Mouse (Mus musculus) left cerebral cortex, adult 2 months (tissue): ENCODE data around the gene Exosc2. TPM values are rescaled to one million over a fixed set of nuclear protein-coding genes. Genes with fewer than 3 reads are reported as not detected.
"Not testable (repeated sequence)": the region's sequence is repeated elsewhere in the genome, so short reads cannot be mapped to it uniquely, and the experiment has no call there.

Source experiments
- DNase-seq, 2 experiments: peaks; one replicate each; pipeline ENCODE4 v3.0.0; 2021 to 2022; ENCODE audit warnings: low spot score in 2 of 2, mixed read lengths in 1 of 2; ENCODE audit errors: extremely low spot score in 1 of 2
- H3K27ac ChIP-seq: fragments of 200-600 bp; 2 replicates; pipeline ENCODE4 v1.8.1; 2022
- H3K4me3 ChIP-seq: fragments of 200-600 bp; 2 replicates; pipeline ENCODE4 v1.8.1; 2022
- CTCF ChIP-seq: fragments of 200-600 bp; IDR thresholded peaks from 2 replicates; pipeline ENCODE4 v1.8.1; 2022; ENCODE audit warnings: antibody characterized with exemption, mild to moderate bottlenecking, moderate library complexity
- intact Hi-C: fragments of 180-260 bp; cut with DNase I; formaldehyde crosslinking; loops from one replicate; pipeline ENCODE4 v1.15.1; 2025
- total RNA-seq, 2 experiments: library from RNA; stranded (reverse); gene quantifications; 2 replicates each; pipeline ENCODE4 v1.2.3; 2021

Gene Exosc2
- total RNA-seq, 2 experiments from 2014 or later: 21.3 to 22.8 TPM

DNA sequence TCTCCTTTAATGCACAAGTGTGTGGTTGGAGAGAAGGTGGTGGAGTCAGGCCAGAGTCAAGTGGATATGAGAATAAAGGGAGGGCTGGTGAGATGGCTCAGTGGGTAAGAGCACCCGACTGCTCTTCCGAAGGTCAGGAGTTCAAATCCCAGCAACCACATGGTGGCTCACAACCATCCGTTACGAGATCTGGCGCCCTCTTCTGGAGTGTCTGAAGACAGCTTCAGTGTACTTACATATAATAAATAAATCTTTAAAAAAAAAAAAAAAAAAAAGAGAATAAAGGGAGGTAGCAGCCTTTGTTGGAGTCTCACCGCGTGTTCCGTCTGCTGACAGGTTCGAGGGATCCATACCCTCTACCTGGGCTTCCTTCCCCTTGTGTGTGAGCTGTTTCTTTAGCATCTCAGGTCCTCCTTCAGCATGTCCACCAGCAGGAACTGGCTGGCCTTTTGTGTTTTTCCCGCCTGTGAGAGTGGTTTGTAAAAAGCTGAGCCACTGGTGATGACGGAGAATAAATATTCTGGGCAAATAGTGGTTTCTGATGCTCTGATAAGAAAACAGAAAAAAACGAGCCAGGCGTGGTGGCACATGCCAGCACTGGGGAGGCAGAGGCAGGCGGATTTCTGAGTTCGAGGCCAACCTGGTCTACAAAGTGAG lies 10.7 kb downstream of the Exosc2 start:
- DNase-seq: not testable (repeated sequence)

DNA sequence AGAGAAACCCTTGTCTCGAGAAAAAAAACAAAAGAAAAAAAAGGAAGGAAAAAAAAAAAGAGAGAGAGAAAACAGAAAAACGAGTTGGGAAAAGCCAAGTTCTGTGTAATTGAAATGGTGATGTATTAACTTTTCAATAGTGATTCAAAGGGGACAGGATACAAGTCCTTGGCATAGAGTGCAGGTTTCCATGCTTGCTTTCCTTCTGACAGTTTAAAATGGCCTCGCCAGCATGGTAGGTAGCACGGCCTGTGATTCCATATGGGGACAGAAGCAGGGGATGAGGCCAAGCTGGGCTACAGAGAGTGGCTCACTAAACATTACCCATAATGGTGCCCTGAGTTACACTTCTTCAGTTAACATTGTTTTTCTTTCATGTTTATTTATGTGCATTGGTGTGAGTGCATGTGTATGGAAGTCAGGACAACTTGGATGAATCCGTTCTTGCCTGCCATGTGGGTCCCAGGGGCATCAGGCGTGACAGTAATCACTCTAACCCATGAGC lies 11.3 kb downstream of the Exosc2 start:
- intact Hi-C loops: loop anchor here (5.0 kb wide), 1 partner anchor 206 kb away; the partner anchor contains the start of gene Lamc3
- DNase-seq: no peak
- H3K27ac ChIP-seq: no peak overlapping the region
- no peak for TF ChIP-seq CTCF
- H3K4me3 ChIP-seq: no peak overlapping the region

More for the DNA sequence above, 10.7 kb downstream of the Exosc2 start:
- TF ChIP-seq CTCF: peak; percentile 42
- not testable (repeated sequence) for H3K27ac ChIP-seq, H3K4me3 ChIP-seq
- intact Hi-C loops: loop anchor here (5.0 kb wide), 1 partner anchor 206 kb away; the partner anchor contains the start of gene Lamc3

DNA sequence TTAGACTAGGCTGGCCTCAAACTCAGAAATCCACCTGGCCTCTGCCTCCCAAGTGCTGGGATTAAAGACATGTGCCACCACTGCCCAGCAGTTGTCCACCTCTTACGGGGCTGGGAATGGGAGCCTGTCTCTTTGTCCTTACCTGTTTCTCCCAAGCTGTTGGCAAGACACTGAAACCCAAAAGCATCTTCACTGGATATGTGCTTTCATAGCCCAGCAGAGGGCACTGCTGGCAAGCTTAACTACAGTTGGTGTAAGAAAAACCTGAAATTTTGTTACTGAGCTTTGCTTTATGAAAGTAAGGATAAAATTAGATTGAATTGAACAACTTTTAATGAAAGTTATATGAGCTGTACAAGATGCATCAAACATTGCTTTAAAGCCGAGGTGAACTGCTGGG lies 13.2 kb downstream of the Exosc2 start:
- H3K27ac ChIP-seq: no peak overlapping the region
- intact Hi-C loops: loop anchor here (1.0 to 5.0 kb wide), 2 partner anchors 102 to 204 kb away; partner anchors contain the start of gene Lamc3
- no peak overlapping the region for H3K4me3 ChIP-seq
- DNase-seq: peak; percentile 49 to 53
- peak; percentile 84 for TF ChIP-seq CTCF

DNA sequence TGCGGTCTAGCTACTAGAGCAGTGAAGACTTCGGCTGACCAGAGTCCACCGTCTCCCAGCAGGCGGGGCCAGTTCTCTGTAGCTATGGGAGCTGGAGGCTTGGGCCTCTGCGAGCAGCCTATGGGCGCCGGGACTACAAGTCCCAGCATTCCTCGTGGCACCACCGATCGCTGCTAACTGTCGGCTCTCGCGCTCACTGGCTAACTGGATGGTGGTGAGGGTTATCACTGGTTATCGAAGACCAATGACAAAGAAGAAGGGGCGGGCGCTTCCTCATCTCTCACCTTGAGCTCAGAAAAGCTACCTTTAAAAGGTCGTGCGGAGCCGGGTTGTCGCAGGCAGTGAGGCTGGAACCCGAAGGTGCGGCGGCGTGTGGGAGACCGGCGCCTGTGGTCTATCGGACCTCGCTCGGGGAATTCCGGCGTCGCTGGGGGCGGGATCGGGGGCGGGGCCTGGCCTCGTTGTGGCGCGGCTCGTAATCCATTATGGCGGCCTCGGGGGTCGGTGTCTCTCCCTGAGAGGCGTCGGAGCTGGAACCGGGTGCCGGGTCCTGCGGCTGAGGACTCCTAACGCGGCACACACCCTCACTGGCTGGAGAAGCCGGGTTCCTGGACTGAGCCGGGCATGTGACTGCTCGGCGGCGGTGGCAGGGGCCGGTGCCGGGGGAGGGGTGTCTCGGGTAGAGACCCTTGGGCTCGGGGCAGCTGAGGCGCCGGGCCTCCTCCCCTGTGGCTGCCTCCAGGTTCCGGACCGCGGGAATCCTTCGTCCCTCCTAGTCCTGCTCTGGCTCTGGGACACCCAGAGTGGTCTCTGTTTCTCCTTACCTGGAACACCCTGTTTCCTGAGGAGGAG lies 17.8 kb downstream of the Exosc2 start, which contains the start of gene Abl1:
Gene Abl1 (plus strand): TSS at position 303 of the 852 bp plus-strand sequence.
- DNase-seq: peak; percentile 90 to 94
- H3K4me3 ChIP-seq: peak within 1 kb of the TSS; percentile 100
- peak; percentile 48 for TF ChIP-seq CTCF
- intact Hi-C loops: loop anchor here (1.0 kb wide), 1 partner anchor 97 kb away; no protein-coding TSS in a partner anchor
- peak within 1 kb of the TSS; percentile 96 for H3K27ac ChIP-seq

DNA sequence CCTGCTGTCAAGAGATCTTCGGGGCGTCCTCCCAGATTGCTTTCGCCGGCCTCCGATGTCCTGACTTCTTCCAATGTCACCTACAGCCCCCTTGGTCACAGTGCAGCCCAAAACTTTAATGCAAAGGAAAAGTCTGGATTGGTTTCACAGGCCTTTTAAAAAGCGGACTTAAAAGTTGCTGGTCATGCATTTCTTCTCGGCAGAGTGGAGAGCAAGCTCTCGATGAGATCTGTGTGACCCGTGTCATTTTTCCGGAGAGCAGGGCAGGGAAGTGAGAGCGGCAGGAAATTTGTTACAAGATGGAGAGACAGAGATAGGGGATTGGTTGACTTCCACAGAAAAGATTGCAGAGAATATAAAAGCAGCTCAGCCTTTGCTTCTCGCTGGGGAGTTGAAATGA lies 18.5 kb downstream of the Exosc2 start:
- peak in 1 of 2 experiments; percentile 20 for DNase-seq
- peak overlapping the region; percentile 96 for H3K27ac ChIP-seq
- peak overlapping the region; percentile 100 for H3K4me3 ChIP-seq
- no peak for TF ChIP-seq CTCF
- intact Hi-C loops: no loop called here

DNA sequence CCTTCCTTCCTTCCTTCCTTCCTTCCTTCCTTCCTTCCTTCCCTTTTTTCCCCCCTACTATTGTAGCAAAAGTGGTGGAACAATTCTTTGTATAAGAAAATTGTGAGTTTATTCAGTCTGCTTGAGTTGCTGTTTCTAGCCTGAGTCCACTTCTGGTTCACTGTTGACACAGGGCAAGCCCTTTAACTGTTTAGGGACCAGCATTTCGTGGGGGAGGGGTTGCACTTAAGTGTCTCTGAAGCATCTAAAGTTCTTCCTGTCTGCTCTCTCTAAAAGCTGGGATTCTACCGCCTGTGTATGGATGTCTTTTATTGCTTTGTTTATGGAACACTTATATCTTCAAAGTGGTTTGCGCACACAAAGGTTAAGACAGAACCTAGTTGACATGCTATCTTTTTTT lies 19.5 kb downstream of the Exosc2 start:
- TF ChIP-seq CTCF: no peak
- H3K27ac ChIP-seq: no peak overlapping the region
- H3K4me3 ChIP-seq: peak overlapping the region; percentile 100
- DNase-seq: no peak
- intact Hi-C loops: no loop called here

DNA sequence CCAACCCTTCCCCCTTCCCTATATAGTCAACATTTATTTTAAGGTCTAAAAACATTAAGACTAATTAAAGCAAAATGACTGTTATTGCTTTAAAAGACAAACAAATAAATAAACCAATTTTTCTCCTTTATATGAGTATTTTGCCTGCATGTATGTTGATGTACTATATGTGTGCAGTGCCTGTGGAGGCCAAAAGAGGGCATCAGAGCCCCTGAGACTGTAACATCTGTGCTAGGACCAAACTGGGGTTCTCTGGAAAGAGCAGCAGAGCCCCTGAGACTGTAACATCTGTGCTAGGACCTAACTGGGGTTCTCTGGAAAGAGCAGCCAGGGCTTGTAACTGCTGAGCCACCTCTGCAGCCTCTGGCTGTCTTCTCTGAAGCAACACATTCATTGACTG lies 27.7 kb downstream of the Exosc2 start:
- peak; percentile 26; the same call in 1 of the 2 replicates for TF ChIP-seq CTCF
- DNase-seq: no peak
- Histone ChIP-seq H3K27ac (no peak overlapping the region), H3K4me3 (no peak overlapping the region)
- intact Hi-C loops: no loop called here

DNA sequence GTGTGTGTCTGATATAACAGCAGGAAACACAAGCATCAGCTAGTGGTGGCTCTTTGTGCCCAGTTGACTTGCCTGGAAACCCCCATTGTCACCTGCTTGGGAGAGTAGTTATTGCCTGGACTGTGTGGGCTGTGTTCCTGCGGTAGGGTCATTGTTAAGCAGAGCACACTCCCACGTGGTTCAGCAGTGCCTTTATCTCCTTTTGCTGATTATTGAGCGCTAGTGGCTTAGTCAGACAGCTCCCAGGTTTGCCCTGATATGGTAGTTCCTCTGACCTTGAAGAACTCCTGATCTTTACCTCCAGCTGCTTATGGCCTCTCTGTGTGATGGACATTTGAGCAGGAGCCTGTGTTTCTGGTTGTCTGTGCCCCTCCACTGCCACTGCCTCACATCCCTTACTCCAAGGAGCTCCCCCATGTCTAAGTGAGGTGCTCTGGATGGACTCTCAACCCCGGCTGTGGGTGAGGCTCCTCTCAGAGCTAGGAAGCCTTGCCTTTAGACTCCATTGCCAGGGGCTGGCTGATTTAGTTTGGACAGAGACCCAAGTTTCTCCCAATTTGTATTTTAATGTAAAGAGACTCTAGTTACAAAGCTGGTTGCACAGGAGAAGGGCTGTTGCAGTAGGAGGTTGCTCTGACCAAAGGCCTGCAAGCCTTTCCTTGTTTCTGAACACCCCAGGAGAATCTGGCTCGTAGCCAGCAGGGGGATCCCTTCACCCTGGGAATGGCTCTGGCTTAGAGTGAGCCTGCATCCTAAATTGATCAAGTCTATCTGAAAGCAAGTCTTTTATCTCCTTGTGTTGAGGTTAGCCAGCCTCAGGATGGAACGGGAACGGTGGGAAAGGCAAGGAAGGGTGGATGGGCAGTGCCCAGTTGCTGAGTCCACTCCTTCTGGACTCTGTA lies 30.3 kb downstream of the Exosc2 start:
- DNase-seq: no peak
- intact Hi-C loops: no loop called here
- no peak for TF ChIP-seq CTCF
- Histone ChIP-seq H3K27ac (no peak overlapping the region), H3K4me3 (no peak overlapping the region)

DNA sequence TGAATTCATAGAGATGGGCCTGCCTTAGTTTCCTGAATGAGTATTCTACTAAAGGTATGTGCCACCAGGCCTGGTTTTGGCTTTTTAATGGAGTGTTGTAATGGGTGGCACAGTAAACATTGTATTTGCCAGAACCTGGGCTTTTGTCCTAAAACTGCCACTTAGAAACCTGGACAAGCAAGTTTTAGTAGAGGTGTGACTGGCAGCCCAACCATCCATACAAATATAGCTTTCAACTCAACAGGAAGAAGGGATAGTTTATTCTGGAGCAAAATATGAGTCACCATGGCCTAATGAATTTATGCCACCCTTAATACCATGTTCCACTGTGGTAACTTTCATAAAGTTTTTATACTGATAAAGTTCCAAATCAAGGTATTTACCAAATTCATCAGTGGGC lies 32.7 kb downstream of the Exosc2 start:
- no peak for TF ChIP-seq CTCF
- Histone ChIP-seq H3K4me3 (no peak overlapping the region), H3K27ac (no peak overlapping the region)
- DNase-seq: no peak
- intact Hi-C loops: no loop called here

DNA sequence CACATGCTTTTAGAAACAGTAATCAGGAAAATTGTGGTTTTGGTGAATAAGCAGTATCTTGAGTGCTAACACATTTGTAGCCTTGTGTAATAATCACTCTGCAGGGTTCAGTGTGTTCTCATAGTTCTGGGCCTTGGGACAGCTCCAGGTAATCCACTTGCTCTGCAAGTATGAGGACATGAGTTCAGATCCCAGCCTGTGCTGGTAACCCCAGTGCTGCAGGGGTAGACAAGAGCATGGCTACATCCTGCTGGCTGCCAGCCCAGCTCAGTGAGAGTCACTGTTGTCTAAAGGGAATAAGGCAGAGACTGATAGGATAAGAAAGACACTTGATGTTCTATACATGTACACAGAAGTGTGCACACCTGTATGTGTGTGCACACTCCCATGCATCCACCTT lies 35.4 kb downstream of the Exosc2 start:
- TF ChIP-seq CTCF: no peak

DNA sequence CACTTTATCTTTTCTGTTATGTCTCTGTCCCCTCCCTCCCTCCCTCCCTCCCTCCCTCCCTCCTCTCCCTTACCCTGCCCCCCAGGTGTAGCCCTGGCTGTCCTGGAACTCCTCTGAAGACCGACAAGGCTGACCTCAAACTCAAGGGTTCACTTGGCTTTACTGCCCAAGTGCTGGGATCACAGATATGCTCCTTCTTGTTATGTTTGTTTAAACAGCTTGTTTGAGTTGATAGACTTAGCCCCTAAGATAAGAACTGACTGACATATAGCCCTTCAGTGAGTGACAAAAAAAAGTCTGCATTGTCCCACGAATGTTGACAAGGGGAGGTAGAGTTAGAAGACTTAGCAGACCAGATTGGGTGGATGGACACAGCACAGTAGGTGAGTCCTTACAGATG lies 36.0 kb downstream of the Exosc2 start:
- intact Hi-C loops: no loop called here

More for the DNA sequence above, 35.4 kb downstream of the Exosc2 start:
- intact Hi-C loops: no loop called here
- no peak overlapping the region for H3K27ac ChIP-seq
- H3K4me3 ChIP-seq: no peak overlapping the region
- no peak for DNase-seq

More for the DNA sequence above, 36.0 kb downstream of the Exosc2 start:
- TF ChIP-seq CTCF: no peak
- H3K4me3 ChIP-seq: no peak overlapping the region
- no peak overlapping the region for H3K27ac ChIP-seq
- DNase-seq: no peak
